Mouse (Mus musculus): ENCODE measurements around the gene Efna2.

Efna2 gene

GRCm38 (mm10) chr10:80179068-80180051 is at the start of gene Efna2:
Gene Efna2 (plus strand): TSS chr10:80179482.
- peak in 1 of 2 experiments; percentile 72 for DNase-seq

- no peak for DNase-seq
Observed at GRCm38 (mm10) chr10:80129846-80130245, 49.4 kb upstream of the Efna2 start.

GRCm38 (mm10) chr10:80130403-80131031 is 48.8 kb upstream of the Efna2 start:
- peak; percentile 79 to 82 for DNase-seq

GRCm38 (mm10) chr10:80131316-80131951 is 47.8 kb upstream of the Efna2 start:
- DNase-seq: no peak

- DNase-seq: no peak
Observed at GRCm38 (mm10) chr10:80131952-80132350, 47.3 kb upstream of the Efna2 start.

GRCm38 (mm10) chr10:80133226-80133849 is 45.9 kb upstream of the Efna2 start:
- DNase-seq: peak in 1 of 2 experiments; percentile 56

GRCm38 (mm10) chr10:80134421-80134820 is 44.9 kb upstream of the Efna2 start:
- peak in 1 of 2 experiments; percentile 50 for DNase-seq

- DNase-seq: no peak
Observed at GRCm38 (mm10) chr10:80135161-80135560, 44.1 kb upstream of the Efna2 start.

- no peak for DNase-seq
Observed at GRCm38 (mm10) chr10:80135641-80136040, 43.6 kb upstream of the Efna2 start.

GRCm38 (mm10) chr10:80136179-80136951 is 42.9 kb upstream of the Efna2 start:
- no peak for DNase-seq

GRCm38 (mm10) chr10:80136952-80137625 is 42.2 kb upstream of the Efna2 start:
- DNase-seq: peak in 1 of 2 experiments; percentile 17

- no peak for DNase-seq
Observed at GRCm38 (mm10) chr10:80137626-80138552, 41.4 kb upstream of the Efna2 start.

- DNase-seq: peak; percentile 63 to 83
Observed at GRCm38 (mm10) chr10:80138553-80139438, 40.5 kb upstream of the Efna2 start, which contains the start of gene Atp5d. Gene Atp5d (plus strand): TSS chr10:80138632.

GRCm38 (mm10) chr10:80139439-80139775 is 39.9 kb upstream of the Efna2 start:
- DNase-seq: no peak

GRCm38 (mm10) chr10:80139975-80140665 is 39.2 kb upstream of the Efna2 start:
- no peak for DNase-seq

- no peak for DNase-seq
Observed at GRCm38 (mm10) chr10:80140666-80141035, 38.6 kb upstream of the Efna2 start, which contains the start of gene Cbarp. Gene Cbarp (minus strand): TSS chr10:80140835.

- peak; percentile 98 for DNase-seq
Observed at GRCm38 (mm10) chr10:80141243-80141642, 38.0 kb upstream of the Efna2 start.

- DNase-seq: peak; percentile 97 to 99
Observed at GRCm38 (mm10) chr10:80141786-80142529, 37.3 kb upstream of the Efna2 start.
